Mouse (Mus musculus) myocyte (in vitro differentiated cells): ENCODE measurements around the gene Il19. TPM values are rescaled to one million over a fixed set of nuclear protein-coding genes. Genes with fewer than 3 reads are reported as not detected.

Experiments
- H3K27me3 ChIP-seq: one replicate; pipeline ENCODE4 v1.6.1; 2011; ENCODE audit not compliant: control insufficient read depth, insufficient read depth, insufficient read length
- H3K36me3 ChIP-seq: one replicate; pipeline ENCODE4 v1.6.1; 2011; ENCODE audit not compliant: control insufficient read depth, insufficient read depth
- H3K4me2 ChIP-seq: one replicate; pipeline ENCODE4 v1.6.1; 2011; ENCODE audit warnings: low read depth, control low read depth
- H3K4me3 ChIP-seq: one replicate; pipeline ENCODE4 v1.5.1; 2011; ENCODE audit warnings: mild to moderate bottlenecking, control low read depth, moderate library complexity
- H3K79me2 ChIP-seq: one replicate; pipeline ENCODE4 v1.6.1; 2011; ENCODE audit not compliant: control insufficient read depth, insufficient read depth
- H3ac ChIP-seq: one replicate; pipeline ENCODE4 v1.6.1; 2011; ENCODE audit not compliant: control insufficient read depth, insufficient read length
- CEBPB ChIP-seq: IDR thresholded peaks from 2 replicates; pipeline ENCODE4 v1.6.1; 2011; ENCODE audit warnings: mild to moderate bottlenecking, moderate library complexity; ENCODE audit not compliant: poor library complexity, insufficient read depth, severe bottlenecking
- E2F4 ChIP-seq: IDR thresholded peaks from one replicate; pipeline ENCODE4 v1.6.1; 2011; ENCODE audit warnings: mild to moderate bottlenecking, control low read depth, moderate library complexity; ENCODE audit not compliant: insufficient read depth
- MAX ChIP-seq: IDR thresholded peaks from one replicate; pipeline ENCODE4 v1.6.1; 2011; ENCODE audit warnings: low read depth, mild to moderate bottlenecking, control low read depth
- MYOD1 ChIP-seq, 3 experiments: IDR thresholded peaks; one replicate each; pipeline ENCODE4 v1.6.1; 2011; ENCODE audit warnings: control low read depth in 2 of 3, low read depth in 2 of 3, mild to moderate bottlenecking in 2 of 3, moderate library complexity in 1 of 3; ENCODE audit not compliant: insufficient read length in 2 of 3, control insufficient read depth in 1 of 3
- MYOG ChIP-seq, 3 experiments: IDR thresholded peaks; one replicate each; pipeline ENCODE4 v1.6.1; 2011; ENCODE audit warnings: control low read depth in 2 of 3, low read depth in 2 of 3, mild to moderate bottlenecking in 2 of 3; ENCODE audit not compliant: insufficient read length in 2 of 3, control insufficient read depth in 1 of 3, insufficient read depth in 1 of 3
- POLR2A ChIP-seq: IDR thresholded peaks from one replicate; pipeline ENCODE4 v1.6.1; 2011; ENCODE audit warnings: low read depth, mild to moderate bottlenecking, control low read depth, moderate library complexity; ENCODE audit not compliant: insufficient read length
- POLR2AphosphoS2 ChIP-seq: IDR thresholded peaks from one replicate; pipeline ENCODE4 v1.6.1; 2011; ENCODE audit warnings: low read depth, control low read depth; ENCODE audit not compliant: insufficient read length
- REST ChIP-seq: IDR thresholded peaks from one replicate; pipeline ENCODE4 v1.6.1; 2011; ENCODE audit warnings: mild to moderate bottlenecking, control low read depth, moderate library complexity; ENCODE audit not compliant: insufficient read depth, insufficient read length
- SRF ChIP-seq: IDR thresholded peaks from one replicate; pipeline ENCODE4 v1.6.1; 2011; ENCODE audit warnings: low read depth; ENCODE audit not compliant: control insufficient read depth, insufficient read length
- TCF12 ChIP-seq: IDR thresholded peaks from one replicate; pipeline ENCODE4 v1.6.1; 2011; ENCODE audit warnings: mild to moderate bottlenecking, control low read depth; ENCODE audit not compliant: poor library complexity, insufficient read depth, severe bottlenecking
- TCF3 ChIP-seq: IDR thresholded peaks from one replicate; pipeline ENCODE4 v1.6.1; 2011; ENCODE audit warnings: low read depth, control low read depth; ENCODE audit not compliant: insufficient read length
- USF1 ChIP-seq: IDR thresholded peaks from one replicate; pipeline ENCODE4 v1.6.1; 2011; ENCODE audit warnings: low read depth, mild to moderate bottlenecking, control low read depth, moderate library complexity
- polyA plus RNA-seq: library from polyadenylated mRNA; unstranded; fragments of >200 nt; fragmentation: generic; extraction: Trizol; gene quantifications from one replicate; pipeline ENCODE4 v1.2.1, GENCODE M21; 2012; ENCODE audit warnings: missing spikeins

The Il19 gene
- polyA plus RNA-seq, 1 experiment = 0.11 TPM

- Histone ChIP-seq H3K79me2 (no peaks in the 10 kb centered on the region), H3ac (no peak overlapping the region), H3K36me3 (no peaks in the 10 kb centered on the region), H3K27me3 (no peaks in the 10 kb centered on the region), H3K4me3 (no peak overlapping the region), H3K4me2 (no peak overlapping the region)
- TF ChIP-seq POLR2A (no peak), E2F4 (no peak), TCF12 (no peak), MYOD1 (IDR thresholded peaks at IDR 0.05; ENCODE audit: control insufficient read depth in 1 of 3, insufficient read length in 2 of 3, low read depth in 2 of 3) (no peak), CEBPB (no peak), POLR2AphosphoS2 (no peak), REST (no peak), USF1 (no peak), MYOG (IDR thresholded peaks at IDR 0.05; ENCODE audit: control insufficient read depth in 1 of 3, insufficient read depth in 1 of 3, insufficient read length in 2 of 3, low read depth in 2 of 3) (no peak), TCF3 (no peak), SRF (no peak), MAX (no peak)
Measured at GRCm38 (mm10) chr1:130979455-130979854, 39.5 kb upstream of the Il19 start.

- Histone ChIP-seq H3K4me3 (no peak overlapping the region), H3K36me3 (no peaks in the 10 kb centered on the region), H3ac (no peak overlapping the region), H3K4me2 (no peak overlapping the region), H3K79me2 (no peaks in the 10 kb centered on the region), H3K27me3 (peaks cover 9% of the 10 kb centered on the region)
- no peak for TF ChIP-seq POLR2AphosphoS2
- no peak for TF ChIP-seq REST
- no peak for TF ChIP-seq CEBPB
- no peak for TF ChIP-seq POLR2A
- no peak for TF ChIP-seq E2F4
- no peak for TF ChIP-seq MAX
- no peak for TF ChIP-seq SRF
- no peak for TF ChIP-seq MYOG (IDR thresholded peaks at IDR 0.05; ENCODE audit: control insufficient read depth in 1 of 3, insufficient read depth in 1 of 3, insufficient read length in 2 of 3, low read depth in 2 of 3)
- TF ChIP-seq MYOD1 (IDR thresholded peaks at IDR 0.05; ENCODE audit: control insufficient read depth in 1 of 3, insufficient read length in 2 of 3, low read depth in 2 of 3) = no peak
- TF ChIP-seq TCF12 = no peak
- TF ChIP-seq USF1 = no peak
- no peak for TF ChIP-seq TCF3
Measured at GRCm38 (mm10) chr1:130963891-130964290, 24.0 kb upstream of the Il19 start.

- Histone ChIP-seq H3K4me3 (no peak overlapping the region), H3K36me3 (no peaks in the 10 kb centered on the region), H3ac (no peak overlapping the region), H3K79me2 (no peaks in the 10 kb centered on the region), H3K4me2 (no peak overlapping the region), H3K27me3 (peaks cover 6% of the 10 kb centered on the region)
- no peak for TF ChIP-seq POLR2A
- TF ChIP-seq MAX = no peak
- TF ChIP-seq POLR2AphosphoS2 = no peak
- TF ChIP-seq TCF3 = no peak
- TF ChIP-seq TCF12 = no peak
- no peak for TF ChIP-seq USF1
- no peak for TF ChIP-seq MYOD1 (IDR thresholded peaks at IDR 0.05; ENCODE audit: control insufficient read depth in 1 of 3, insufficient read length in 2 of 3, low read depth in 2 of 3)
- TF ChIP-seq SRF = no peak
Measured at GRCm38 (mm10) chr1:130946920-130947319, 7.0 kb upstream of the Il19 start.

GRCm38 (mm10) chr1:130941801-130942200, 1.9 kb upstream of the Il19 start:
- Histone ChIP-seq H3K27me3 (no peaks in the 10 kb centered on the region), H3K79me2 (no peaks in the 10 kb centered on the region), H3K36me3 (no peaks in the 10 kb centered on the region), H3K4me3 (no peak overlapping the region), H3K4me2 (no peak overlapping the region), H3ac (no peak overlapping the region)
- TF ChIP-seq TCF3 = no peak
- no peak for TF ChIP-seq MAX
- no peak for TF ChIP-seq MYOG (IDR thresholded peaks at IDR 0.05; ENCODE audit: control insufficient read depth in 1 of 3, insufficient read depth in 1 of 3, insufficient read length in 2 of 3, low read depth in 2 of 3)
- TF ChIP-seq USF1 = no peak
- TF ChIP-seq CEBPB = no peak

- H3K4me2 ChIP-seq = no peak overlapping the region
- no peaks in the 10 kb centered on the region for H3K27me3 ChIP-seq
- no peak overlapping the region for H3ac ChIP-seq
- H3K79me2 ChIP-seq = no peaks in the 10 kb centered on the region
- no peaks in the 10 kb centered on the region for H3K36me3 ChIP-seq
- TF ChIP-seq USF1 (no peak), MAX (no peak), POLR2AphosphoS2 (no peak), POLR2A (no peak)
- no peak overlapping the region for H3K4me3 ChIP-seq
Measured at GRCm38 (mm10) chr1:130938192-130938591, 1.7 kb downstream of the Il19 start.
